Mouse (Mus musculus) lung, embryonic 16.5 days (tissue): Measurements from ENCODE around the gene Tyk2. TPM values are rescaled to one million over a fixed set of nuclear protein-coding genes. Genes with fewer than 3 reads are reported as not detected.

ENCODE experiments used
- ATAC-seq: fragments of 200-750 bp; cut with Nextera tagmentation; 2 replicates; pipeline ENCODE4 v1.8.0; 2017; ENCODE audit warnings: low read depth, mild to moderate bottlenecking, moderate library complexity
- H3K27ac ChIP-seq: fragments of 300-500 bp; sonication (generic); 2 replicates; pipeline ENCODE4 v1.5.1; 2014; ENCODE audit warnings: mild to moderate bottlenecking, control low read depth, low read length
- H3K27me3 ChIP-seq: fragments of 300-500 bp; sonication (generic); 2 replicates; pipeline ENCODE4 v1.6.1; 2014; ENCODE audit warnings: low read depth, low read length, mixed read lengths; ENCODE audit not compliant: control insufficient read depth, insufficient read depth
- H3K36me3 ChIP-seq: fragments of 300-500 bp; sonication (generic); 2 replicates; pipeline ENCODE4 v1.6.1; 2014; ENCODE audit warnings: low read length; ENCODE audit not compliant: control insufficient read depth, insufficient read depth
- H3K4me1 ChIP-seq: fragments of 300-500 bp; sonication (generic); replicated peaks from 2 replicates; pipeline ENCODE4 v1.6.1; 2014; ENCODE audit warnings: low read length, mixed read lengths; ENCODE audit not compliant: control insufficient read depth, insufficient read depth
- H3K4me2 ChIP-seq: fragments of 300-500 bp; sonication (generic); 2 replicates; pipeline ENCODE4 v1.6.1; 2014; ENCODE audit warnings: low read depth, low read length, control low read depth
- H3K4me3 ChIP-seq: fragments of 300-500 bp; sonication (generic); 2 replicates; pipeline ENCODE4 v1.5.1; 2014; ENCODE audit warnings: mild to moderate bottlenecking, low read length, control low read depth
- H3K9ac ChIP-seq: fragments of 300-500 bp; sonication (generic); 2 replicates; pipeline ENCODE4 v1.6.1; 2014; ENCODE audit warnings: low read length, control low read depth
- H3K9me3 ChIP-seq: fragments of 300-500 bp; sonication (generic); 2 replicates; pipeline ENCODE4 v1.6.1; 2016; ENCODE audit warnings: low read length; ENCODE audit not compliant: control insufficient read depth
- WGBS: fragments of 180-500 bp; shearing (Covaris S2); extraction: QIAGEN DNeasy Blood & Tissue Kit; methylation state at CpG from one replicate; pipeline ENCODE4 v1.1.7; 2014; 5-methylcytosine and 5-hydroxymethylcytosine counted together
- polyA plus RNA-seq: library from polyadenylated mRNA; unstranded; fragments of >200 nt; fragmentation: Nextera tagmentation; extraction: Ambion mirVana; gene quantifications from 2 replicates; pipeline ENCODE4 v1.2.1, GENCODE M21; 2015

Gene Tyk2
- polyA plus RNA-seq, 1 experiment from 2014 or later = 16.9 TPM

GRCm38 (mm10) chr9:21165952-21166451 is 35.0 kb upstream of the Tyk2 start:
- peak overlapping the region; percentile 89 for H3K4me2 ChIP-seq
- H3K27ac ChIP-seq = no peak overlapping the region
- peaks cover 42% of the 10 kb centered on the region for H3K27me3 ChIP-seq
- H3K9ac ChIP-seq = peak overlapping the region; percentile 73
- 0 out of 2 replicates have a peak, but pooled peaks have one; percentile 1 for ATAC-seq
- H3K4me1 ChIP-seq = peaks cover 36% of the 10 kb centered on the region
- WGBS = under 1% methylated on average over 47 of the region's 47 CpGs
- no peaks in the 10 kb centered on the region for H3K36me3 ChIP-seq
- H3K9me3 ChIP-seq = no peaks in the 10 kb centered on the region
- H3K4me3 ChIP-seq = peak overlapping the region; percentile 59

GRCm38 (mm10) chr9:21165041-21165951 is 34.3 kb upstream of the Tyk2 start, which contains the start of gene Pde4a:
Pde4a (plus strand) TSS chr9:21165714.
- no peaks in the 10 kb centered on the region for H3K9me3 ChIP-seq
- H3K27me3 ChIP-seq = peaks cover 45% of the 10 kb centered on the region
- peaks cover 36% of the 10 kb centered on the region for H3K4me1 ChIP-seq
- H3K36me3 ChIP-seq = no peaks in the 10 kb centered on the region
- peak; percentile 15 for ATAC-seq
- WGBS = 1% methylated on average over 61 of the region's 86 CpGs
- peak within 1 kb of the TSS; percentile 59 for H3K4me3 ChIP-seq
- H3K27ac ChIP-seq = no peak within 1 kb of the TSS
- peak within 1 kb of the TSS; percentile 73 for H3K9ac ChIP-seq
- peak within 1 kb of the TSS; percentile 89 for H3K4me2 ChIP-seq

- Histone ChIP-seq H3K36me3 (no peaks in the 10 kb centered on the region), H3K4me3 (peak overlapping the region; percentile 23), H3K27me3 (peaks cover 45% of the 10 kb centered on the region), H3K4me1 (peaks cover 36% of the 10 kb centered on the region), H3K9me3 (no peaks in the 10 kb centered on the region), H3K9ac (no peak overlapping the region), H3K4me2 (peak overlapping the region; percentile 40; the same call in 1 of the 2 replicates), H3K27ac (no peak overlapping the region)
- WGBS = 0% methylated on average over 25 of the region's 26 CpGs
- ATAC-seq = no peak
Observed at GRCm38 (mm10) chr9:21164072-21164471, 33.0 kb upstream of the Tyk2 start.

GRCm38 (mm10) chr9:21163086-21164050 is 32.3 kb upstream of the Tyk2 start:
- WGBS = 29% methylated on average over 11 of the region's 11 CpGs
- Histone ChIP-seq H3K9me3 (no peaks in the 10 kb centered on the region), H3K4me3 (no peak overlapping the region), H3K4me1 (peaks cover 32% of the 10 kb centered on the region), H3K9ac (no peak overlapping the region), H3K27ac (no peak overlapping the region), H3K27me3 (peaks cover 45% of the 10 kb centered on the region), H3K4me2 (no peak overlapping the region; the same call in 1 of the 2 replicates), H3K36me3 (no peaks in the 10 kb centered on the region)
- no peak for ATAC-seq

- Histone ChIP-seq H3K9ac (peak overlapping the region; percentile 81), H3K4me1 (peaks cover 18% of the 10 kb centered on the region), H3K27me3 (peaks cover 37% of the 10 kb centered on the region), H3K4me2 (peak overlapping the region; percentile 83), H3K36me3 (no peaks in the 10 kb centered on the region), H3K9me3 (no peaks in the 10 kb centered on the region), H3K27ac (no peak overlapping the region), H3K4me3 (peak overlapping the region; percentile 59)
- peak; percentile 68 for ATAC-seq
- WGBS = under 1% methylated on average over 52 of the region's 52 CpGs
Observed at GRCm38 (mm10) chr9:21161209-21161909, 30.3 kb upstream of the Tyk2 start.

- H3K9me3 ChIP-seq = no peaks in the 10 kb centered on the region
- no peak overlapping the region for H3K27ac ChIP-seq
- no peak overlapping the region for H3K9ac ChIP-seq
- H3K27me3 ChIP-seq = no peaks in the 10 kb centered on the region
- ATAC-seq = no peak
- no peak overlapping the region for H3K4me2 ChIP-seq
- H3K36me3 ChIP-seq = no peaks in the 10 kb centered on the region
- 81% methylated on average over 3 of the region's 3 CpGs for WGBS
- H3K4me3 ChIP-seq = no peak overlapping the region
- peaks cover 15% of the 10 kb centered on the region for H3K4me1 ChIP-seq
Observed at GRCm38 (mm10) chr9:21154787-21155186, 23.7 kb upstream of the Tyk2 start.

- peak; percentile 19; the same call in 1 of the 2 replicates for ATAC-seq
- Histone ChIP-seq H3K9me3 (no peaks in the 10 kb centered on the region), H3K4me3 (peak overlapping the region; percentile 41), H3K9ac (peak overlapping the region; percentile 60), H3K4me1 (peaks cover 19% of the 10 kb centered on the region), H3K4me2 (peak overlapping the region; percentile 71), H3K36me3 (no peaks in the 10 kb centered on the region), H3K27ac (peak overlapping the region; percentile 81), H3K27me3 (no peaks in the 10 kb centered on the region)
- WGBS = 2% methylated on average over 5 of the region's 5 CpGs
Observed at GRCm38 (mm10) chr9:21153833-21154232, 22.8 kb upstream of the Tyk2 start.

GRCm38 (mm10) chr9:21153331-21153730 is 22.3 kb upstream of the Tyk2 start:
- ATAC-seq = peak; percentile 10; the same call in 1 of the 2 replicates
- peak overlapping the region; percentile 41 for H3K4me3 ChIP-seq
- no peaks in the 10 kb centered on the region for H3K9me3 ChIP-seq
- H3K36me3 ChIP-seq = no peaks in the 10 kb centered on the region
- H3K27me3 ChIP-seq = no peaks in the 10 kb centered on the region
- H3K4me2 ChIP-seq = peak overlapping the region; percentile 71
- H3K27ac ChIP-seq = peak overlapping the region; percentile 81
- 3% methylated on average over 12 of the region's 12 CpGs for WGBS
- peak overlapping the region; percentile 60 for H3K9ac ChIP-seq
- H3K4me1 ChIP-seq = peaks cover 24% of the 10 kb centered on the region
